In genomic region chr3:87131694-87132347, GRCm38 (mm10) we compare ENCODE assay signal across 15 mouse cellular contexts. TPM values are rescaled to one million over a fixed set of nuclear protein-coding genes. Genes with fewer than 3 reads are reported as not detected.
A peak's percentile ranks its signal among the peaks of the same experiment; 100 is the strongest.
DNase-seq lines count a peak whose midpoint lies in the region; ATAC-seq and TF ChIP-seq lines count a peak whose summit lies in the region.
"Had no signal": no experiment of that assay in that cellular context is flagged by ENCODE, and none has a peak within 500 bp of the region (broad histone marks: within the 10 kb centered on the region; RNA-seq: fewer than 3 reads in every experiment).

No protein-coding gene starts in this region.

- WGBS in heart, embryonic 13.5 days = 43% methylated on average over 11 of the region's 11 CpGs
- WGBS in limb, embryonic 15.5 days = 60% methylated on average over 11 of the region's 11 CpGs
- 87% methylated on average over 11 of the region's 11 CpGs for WGBS in limb, embryonic 10.5 days
- WGBS in embryonic facial prominence, embryonic 12.5 days = 77% methylated on average over 11 of the region's 11 CpGs
- WGBS in heart, postnatal 0 days = 38% methylated on average over 11 of the region's 11 CpGs

- H3K4me2 ChIP-seq in heart, embryonic 13.5 days = no peak overlapping the region
- H3K4me2 ChIP-seq in limb, embryonic 15.5 days = no peak overlapping the region
- H3K4me2 ChIP-seq in embryonic facial prominence, embryonic 12.5 days (replicated peaks) = no peak overlapping the region
- H3K4me2 ChIP-seq in heart, postnatal 0 days (ENCODE audit: low read depth, low read length) = no peak overlapping the region
- H3K4me2 ChIP-seq: liver, embryonic 12.5 days; midbrain, embryonic 15.5 days; neural tube, embryonic 12.5 days had no signal

- no peak for TF ChIP-seq CTCF in heart, postnatal 0 days (IDR thresholded peaks at IDR 0.05; ENCODE audit: low read depth)

- H3K27me3 ChIP-seq in heart, embryonic 13.5 days (replicated peaks) = no peaks in the 10 kb centered on the region
- H3K27me3 ChIP-seq in limb, embryonic 15.5 days = no peaks in the 10 kb centered on the region
- no peaks in the 10 kb centered on the region for H3K27me3 ChIP-seq in limb, embryonic 10.5 days (ENCODE audit: low read depth, poor library complexity, severe bottlenecking)
- no peaks in the 10 kb centered on the region for H3K27me3 ChIP-seq in embryonic facial prominence, embryonic 12.5 days
- H3K27me3 ChIP-seq in heart, postnatal 0 days (ENCODE audit: control insufficient read depth, insufficient read depth, low read length) = no peaks in the 10 kb centered on the region
- H3K27me3 ChIP-seq: liver, embryonic 12.5 days; midbrain, embryonic 15.5 days; neural tube, embryonic 12.5 days had no signal

- peaks cover 39% of the 10 kb centered on the region for H3K36me3 ChIP-seq in heart, embryonic 13.5 days
- peaks cover 37% of the 10 kb centered on the region for H3K36me3 ChIP-seq in limb, embryonic 15.5 days
- H3K36me3 ChIP-seq in limb, embryonic 10.5 days = peaks cover 98% of the 10 kb centered on the region
- H3K36me3 ChIP-seq in embryonic facial prominence, embryonic 12.5 days = peaks cover 44% of the 10 kb centered on the region
- H3K36me3 ChIP-seq in heart, postnatal 0 days (replicated peaks; ENCODE audit: control insufficient read depth, insufficient read depth, low read length) = no peaks in the 10 kb centered on the region
- H3K36me3 ChIP-seq: liver, embryonic 12.5 days; midbrain, embryonic 15.5 days had no signal

- no peak for TF ChIP-seq EP300 in heart, postnatal 0 days (IDR thresholded peaks at IDR 0.05; ENCODE audit: low read depth)

- H3K9me3 ChIP-seq in heart, embryonic 13.5 days = no peaks in the 10 kb centered on the region
- H3K9me3 ChIP-seq in limb, embryonic 15.5 days = no peaks in the 10 kb centered on the region
- H3K9me3 ChIP-seq in limb, embryonic 10.5 days (replicated peaks) = no peaks in the 10 kb centered on the region
- H3K9me3 ChIP-seq in embryonic facial prominence, embryonic 12.5 days = no peaks in the 10 kb centered on the region
- H3K9me3 ChIP-seq in heart, postnatal 0 days (replicated peaks; ENCODE audit: control insufficient read depth, low read length) = no peaks in the 10 kb centered on the region
- H3K9me3 ChIP-seq: liver, embryonic 12.5 days; midbrain, embryonic 15.5 days; neural tube, embryonic 12.5 days had no signal

- intact Hi-C loops in heart, postnatal 14 days (cut with DNase I) = no loop called here

- peak; percentile 14; the same call in 1 of the 2 replicates for ATAC-seq in heart, embryonic 13.5 days (ENCODE audit: extremely low read depth, insufficient number of reproducible peaks, low FRiP score, low TSS enrichment)
- no peak for ATAC-seq in limb, embryonic 15.5 days (ENCODE audit: insufficient number of reproducible peaks, low FRiP score, low TSS enrichment, low read depth)
- no peak; the same call in 1 of the 2 replicates for ATAC-seq in embryonic facial prominence, embryonic 12.5 days (ENCODE audit: insufficient number of reproducible peaks, insufficient read depth, low FRiP score, low TSS enrichment)
- peak; percentile 19; the same call in 1 of the 2 replicates for ATAC-seq in heart, postnatal 0 days (ENCODE audit: insufficient read depth, low read depth)
- ATAC-seq: liver, embryonic 12.5 days; midbrain, embryonic 15.5 days had no signal

- peaks cover 46% of the 10 kb centered on the region for H3K4me1 ChIP-seq in heart, embryonic 13.5 days
- H3K4me1 ChIP-seq in limb, embryonic 15.5 days = peaks cover 25% of the 10 kb centered on the region; the same call in 1 of the 2 replicates
- peaks cover 4% of the 10 kb centered on the region; the same call in 1 of the 2 replicates for H3K4me1 ChIP-seq in limb, embryonic 10.5 days
- H3K4me1 ChIP-seq in embryonic facial prominence, embryonic 12.5 days = peaks cover 7% of the 10 kb centered on the region; the same call in 1 of the 2 replicates
- peaks cover 29% of the 10 kb centered on the region for H3K4me1 ChIP-seq in heart, postnatal 0 days (ENCODE audit: control insufficient read depth, insufficient read depth)

- DNase-seq in heart, postnatal 14 days = no peak
- DNase-seq in limb, embryonic 10.5 days (ENCODE audit: low spot score) = no peak
- peak; percentile 14 for DNase-seq in heart, postnatal 0 days (ENCODE audit: low spot score)
- DNase-seq in adrenal gland, postnatal 25 days = no peak
- DNase-seq in layer of hippocampus, adult 18-20 months (ENCODE audit: low spot score in 2 of 2) = no peak
- DNase-seq: adrenal gland, postnatal 14 days; gastrocnemius, postnatal 14 days; lung, postnatal 4 days had no signal

- H3K4me3 ChIP-seq in heart, embryonic 13.5 days = no peak overlapping the region
- no peak overlapping the region for H3K4me3 ChIP-seq in limb, embryonic 15.5 days
- H3K4me3 ChIP-seq in limb, embryonic 10.5 days = no peak overlapping the region
- no peak overlapping the region for H3K4me3 ChIP-seq in embryonic facial prominence, embryonic 12.5 days
- no peak overlapping the region for H3K4me3 ChIP-seq in heart, postnatal 0 days (ENCODE audit: low read depth, low read length)
- H3K4me3 ChIP-seq: liver, embryonic 12.5 days; midbrain, embryonic 15.5 days; neural tube, embryonic 12.5 days had no signal

- H3K9ac ChIP-seq in heart, embryonic 13.5 days = no peak overlapping the region
- H3K9ac ChIP-seq in limb, embryonic 15.5 days = no peak overlapping the region
- H3K9ac ChIP-seq in embryonic facial prominence, embryonic 12.5 days = no peak overlapping the region
- no peak overlapping the region for H3K9ac ChIP-seq in heart, postnatal 0 days (replicated peaks; ENCODE audit: low read depth, low read length)
- H3K9ac ChIP-seq: liver, embryonic 12.5 days; midbrain, embryonic 15.5 days; neural tube, embryonic 12.5 days had no signal

- H3K27ac ChIP-seq in heart, embryonic 13.5 days (replicated peaks) = peak overlapping the region; percentile 50
- 0 out of 2 replicates have a peak overlapping the region, but pooled peaks have one; percentile 54 for H3K27ac ChIP-seq in limb, embryonic 15.5 days
- no peak overlapping the region for H3K27ac ChIP-seq in limb, embryonic 10.5 days
- 0 out of 2 replicates have a peak overlapping the region, but pooled peaks have one; percentile 9 for H3K27ac ChIP-seq in embryonic facial prominence, embryonic 12.5 days
- peak overlapping the region; percentile 27; the same call in 1 of the 2 replicates for H3K27ac ChIP-seq in heart, postnatal 0 days (ENCODE audit: low read depth)
- H3K27ac ChIP-seq: liver, embryonic 12.5 days; midbrain, embryonic 15.5 days; neural tube, embryonic 12.5 days had no signal

RNA-seq across cellular contexts. Expression of gene Kirrel, which starts 42.7 kb away (rescaled TPM):
- 14.7 and 15.4 TPM in 2 replicates for polyA plus RNA-seq in heart, embryonic 13.5 days (2015; fragmentation: Nextera tagmentation; extraction: Ambion mirVana)
- total RNA-seq in heart, postnatal 14 days (2021) = 1 to 10 TPM; 8.8 to 9.9 TPM
- 17.9 and 19.5 TPM in 2 replicates for polyA plus RNA-seq in limb, embryonic 15.5 days (2015; fragmentation: Nextera tagmentation; extraction: Ambion mirVana)
- polyA plus RNA-seq in limb, embryonic 10.5 days (2016; fragmentation: Nextera tagmentation; extraction: Ambion mirVana) = 17.4 and 19.0 TPM in 2 replicates
- 25.9 and 26.7 TPM in 2 replicates for polyA plus RNA-seq in embryonic facial prominence, embryonic 12.5 days (2016; fragmentation: Nextera tagmentation; extraction: Ambion mirVana)
- total RNA-seq in heart, postnatal 0 days (2014; rRNA removed; ENCODE audit: low replicate concordance) = 13.9 and 23.2 TPM in 2 replicates
- 2.6 and 3.5 TPM in 2 replicates for polyA plus RNA-seq in heart, postnatal 0 days (2015; fragmentation: Nextera tagmentation; extraction: Ambion mirVana)
- total RNA-seq in adrenal gland, postnatal 25 days (2021) = 15.2 and 18.1 TPM in 2 replicates
- 1 to 10 TPM; 2.6 to 3.5 TPM for total RNA-seq in layer of hippocampus, adult 18-20 months (2021)
- total RNA-seq: CH12.LX had no signal

Comparison
In these comparisons a context has a peak if more than half of its experiments do, and no peak if none do; other contexts are left out.
1. ATAC-seq: peak in heart, embryonic 13.5 days (single experiment) and heart, postnatal 0 days (single experiment); none in limb, embryonic 15.5 days (single experiment) and embryonic facial prominence, embryonic 12.5 days (single experiment).